Mouse (Mus musculus) G1E (cell line): ENCODE measurements at regions not wholly inside any gene's neighbourhood (a gene's known extent, or its start where the extent isn't known, plus 50 kb on each side); places are given as distances from the start of the nearest gene placed in this dataset.

Source experiments
- ATAC-seq: 2 replicates; pipeline ENCODE4 v1.8.0; 2016; ENCODE audit warnings: mild to moderate bottlenecking; ENCODE audit not compliant: insufficient number of reproducible peaks, poor library complexity, low FRiP score, severe bottlenecking; ENCODE audit errors: extremely low read depth
- DNase-seq: peaks from one replicate; pipeline ENCODE4 v3.0.0; 2012; ENCODE audit warnings: low spot score
- H3K27me3 ChIP-seq: 2 replicates; pipeline ENCODE4 v1.6.1; 2012; ENCODE audit warnings: mild to moderate bottlenecking, low read length, inconsistent platforms; ENCODE audit not compliant: insufficient read depth
- H3K36me3 ChIP-seq: replicated peaks from 2 replicates; pipeline ENCODE3; 2012; ENCODE audit warnings: mild to moderate bottlenecking, inconsistent platforms
- H3K4me1 ChIP-seq: 2 replicates; pipeline ENCODE4 v1.6.1; 2012; ENCODE audit warnings: low read depth, low read length, inconsistent platforms, mixed read lengths; ENCODE audit not compliant: insufficient read depth
- H3K4me3 ChIP-seq: 2 replicates; pipeline ENCODE4 v1.5.1; 2012; ENCODE audit warnings: low read depth, mild to moderate bottlenecking, inconsistent platforms, low read length, moderate library complexity, mixed read lengths
- H3K9me3 ChIP-seq: replicated peaks from 2 replicates; pipeline ENCODE4 v1.6.1; 2012; ENCODE audit warnings: inconsistent platforms
- CTCF ChIP-seq: IDR thresholded peaks from 2 replicates; pipeline ENCODE4 v1.5.1; 2012; ENCODE audit warnings: low read depth, low read length, inconsistent platforms, mixed read lengths
- GATA1 ChIP-seq: IDR thresholded peaks from 2 replicates; pipeline ENCODE4 v1.6.1; 2012; ENCODE audit warnings: borderline replicate concordance, low read length, inconsistent platforms, mixed read lengths
- GATA2 ChIP-seq: IDR thresholded peaks from 2 replicates; pipeline ENCODE4 v1.6.1; 2012; ENCODE audit warnings: low read depth, low read length, inconsistent platforms, borderline replicate concordance
- POLR2AphosphoS5 ChIP-seq: IDR thresholded peaks from 2 replicates; pipeline ENCODE4 v1.6.1; 2012; ENCODE audit warnings: low read depth, low read length, inconsistent platforms; ENCODE audit not compliant: insufficient replicate concordance
- TAL1 ChIP-seq: conservative IDR thresholded peaks from 2 replicates; pipeline ENCODE4 v1.6.1; 2012; ENCODE audit warnings: low read depth, low read length, inconsistent platforms, mixed read lengths

- no peak for ATAC-seq
- Histone ChIP-seq H3K9me3 (peaks cover 2% of the 10 kb centered on the region; the same call in 1 of the 2 replicates), H3K4me1 (no peaks in the 10 kb centered on the region), H3K27me3 (no peaks in the 10 kb centered on the region), H3K36me3 (no peaks in the 10 kb centered on the region), H3K4me3 (no peak overlapping the region)
- no peak for TF ChIP-seq POLR2AphosphoS5
- no peak for TF ChIP-seq GATA2
- DNase-seq: no peak
These were observed 270.6 kb downstream of the 1190002N15Rik start for GRCm38 (mm10) chr9:94267243-94267642.

GRCm38 (mm10) chr9:94239479-94240241 is 298.2 kb downstream of the 1190002N15Rik start:
- 0 out of 2 replicates have a peak, but pooled peaks cover 3% of the 10 kb centered on the region for H3K9me3 ChIP-seq
- DNase-seq: no peak

GRCm38 (mm10) chr9:94238565-94238964 is 299.3 kb downstream of the 1190002N15Rik start:
- TF ChIP-seq TAL1 (no peak), GATA1 (no peak), GATA2 (no peak), POLR2AphosphoS5 (no peak), CTCF (no peak)
- ATAC-seq: no peak
- no peak overlapping the region for H3K4me3 ChIP-seq
- no peak for DNase-seq
- H3K27me3 ChIP-seq: no peaks in the 10 kb centered on the region
- no peaks in the 10 kb centered on the region for H3K36me3 ChIP-seq
- no peaks in the 10 kb centered on the region for H3K4me1 ChIP-seq
- H3K9me3 ChIP-seq: 0 out of 2 replicates have a peak, but pooled peaks cover 3% of the 10 kb centered on the region

More at GRCm38 (mm10) chr9:94239479-94240241, 298.2 kb downstream of the 1190002N15Rik start:
- no peak for ATAC-seq
- Histone ChIP-seq H3K27me3 (no peaks in the 10 kb centered on the region), H3K4me3 (no peak overlapping the region), H3K36me3 (no peaks in the 10 kb centered on the region), H3K4me1 (no peaks in the 10 kb centered on the region)
- TF ChIP-seq GATA2 (no peak), TAL1 (no peak), CTCF (no peak), GATA1 (no peak), POLR2AphosphoS5 (no peak)

GRCm38 (mm10) chr9:94229537-94229936 is 308.3 kb downstream of the 1190002N15Rik start:
- Histone ChIP-seq H3K27me3 (no peaks in the 10 kb centered on the region), H3K9me3 (peaks cover 6% of the 10 kb centered on the region; the same call in 1 of the 2 replicates), H3K4me1 (no peaks in the 10 kb centered on the region), H3K36me3 (no peaks in the 10 kb centered on the region), H3K4me3 (no peak overlapping the region)
- no peak for TF ChIP-seq POLR2AphosphoS5
- no peak for TF ChIP-seq GATA1
- no peak for TF ChIP-seq TAL1
- TF ChIP-seq GATA2: no peak
- no peak for TF ChIP-seq CTCF
- DNase-seq: no peak
- no peak for ATAC-seq

- DNase-seq: no peak
- no peak for ATAC-seq
- TF ChIP-seq CTCF (no peak), POLR2AphosphoS5 (no peak), TAL1 (no peak), GATA1 (no peak), GATA2 (no peak)
- no peak overlapping the region for H3K4me3 ChIP-seq
- no peaks in the 10 kb centered on the region for H3K4me1 ChIP-seq
- no peaks in the 10 kb centered on the region for H3K27me3 ChIP-seq
- H3K9me3 ChIP-seq: peaks cover 10% of the 10 kb centered on the region
- no peaks in the 10 kb centered on the region for H3K36me3 ChIP-seq
These were observed 318.8 kb downstream of the 1190002N15Rik start for GRCm38 (mm10) chr9:94219116-94219515.

GRCm38 (mm10) chr9:94216414-94217279 is 321.2 kb downstream of the 1190002N15Rik start:
- H3K4me3 ChIP-seq: no peak overlapping the region
- peaks cover 11% of the 10 kb centered on the region for H3K9me3 ChIP-seq
- ATAC-seq (no peak), DNase-seq (no peak)
- no peaks in the 10 kb centered on the region for H3K36me3 ChIP-seq
- TF ChIP-seq POLR2AphosphoS5 (no peak), GATA1 (no peak), GATA2 (no peak), TAL1 (no peak), CTCF (no peak)
- no peaks in the 10 kb centered on the region for H3K4me1 ChIP-seq
- H3K27me3 ChIP-seq: no peaks in the 10 kb centered on the region
